Mouse (Mus musculus) testis, postnatal 10 days (tissue): ENCODE measurements around the gene Atg5.
"Not testable (repeated sequence)": the region's sequence is repeated elsewhere in the genome, so short reads cannot be mapped to it uniquely, and the experiment has no call there.

ENCODE experiments used
- DNase-seq: peaks from one replicate; pipeline ENCODE4 v3.0.0; 2021; ENCODE audit warnings: low spot score

The Atg5 gene

DNA sequence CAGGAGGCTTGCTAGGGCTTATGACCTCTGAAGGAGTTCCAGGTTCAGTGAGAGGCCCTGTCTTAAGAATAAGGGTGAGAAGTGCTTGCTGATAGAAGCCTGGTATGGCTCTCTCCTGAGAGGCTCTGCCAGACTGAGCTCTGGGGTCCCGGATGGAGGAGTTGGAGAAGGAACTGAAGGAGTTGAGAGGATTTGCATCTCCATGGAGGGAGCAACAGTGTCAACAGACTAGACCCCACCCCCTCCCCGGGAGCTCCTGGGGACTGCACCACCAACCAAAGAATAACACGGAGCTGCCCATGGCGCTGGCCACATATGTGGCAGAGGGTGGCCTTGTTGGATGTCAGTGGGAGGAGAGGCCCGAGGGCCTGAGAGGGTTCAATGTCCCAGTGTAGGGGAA, 47.1 kb downstream of the Atg5 start:
- DNase-seq = no peak

DNA sequence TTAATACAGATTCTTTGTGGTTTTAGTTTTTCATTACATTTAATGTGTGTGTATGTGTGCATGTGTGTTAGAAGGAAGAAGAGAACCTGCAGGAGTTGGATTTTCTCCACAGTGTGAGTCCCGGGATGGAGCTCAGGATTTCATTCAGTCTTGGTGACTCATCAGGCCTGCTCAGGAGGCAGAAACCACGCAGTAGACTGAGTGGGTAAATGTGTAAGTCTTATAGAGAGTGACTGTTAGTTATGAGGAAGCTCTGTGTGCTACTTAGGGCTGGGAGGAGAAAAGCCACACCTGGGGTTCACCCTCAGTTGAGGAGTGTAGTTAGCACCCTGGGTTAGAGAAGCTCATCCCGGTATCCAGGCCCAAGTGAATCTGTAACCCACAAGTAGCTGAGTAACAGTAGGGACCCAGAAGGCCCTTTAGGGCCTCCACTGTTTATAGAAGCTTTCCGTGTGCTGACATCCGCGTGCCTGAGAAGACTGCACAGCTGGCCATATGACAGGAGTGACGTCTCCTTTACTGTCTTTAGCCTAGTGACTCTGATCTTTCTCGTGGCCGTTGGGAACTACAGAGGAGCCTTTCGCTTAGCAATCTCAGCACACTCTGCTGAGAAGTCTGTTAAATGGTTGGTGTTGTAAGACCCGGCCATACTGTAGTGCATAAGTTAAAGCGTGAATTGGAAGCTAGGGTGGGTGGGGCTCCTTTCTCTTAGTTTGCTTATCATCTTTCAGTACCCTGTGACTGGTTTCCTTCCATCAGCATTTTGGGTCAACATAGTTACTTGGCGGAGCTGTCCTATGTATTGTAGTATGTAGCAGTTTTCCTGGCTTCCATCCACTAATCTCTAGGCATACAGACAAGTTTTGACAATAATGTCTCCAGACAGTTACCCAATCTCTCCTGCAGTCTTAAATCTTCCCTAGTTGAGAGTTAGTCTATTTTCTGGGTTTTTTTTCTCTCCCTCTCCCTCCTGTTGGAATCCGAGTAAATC, 48.4 kb downstream of the Atg5 start:
- no peak for DNase-seq

DNA sequence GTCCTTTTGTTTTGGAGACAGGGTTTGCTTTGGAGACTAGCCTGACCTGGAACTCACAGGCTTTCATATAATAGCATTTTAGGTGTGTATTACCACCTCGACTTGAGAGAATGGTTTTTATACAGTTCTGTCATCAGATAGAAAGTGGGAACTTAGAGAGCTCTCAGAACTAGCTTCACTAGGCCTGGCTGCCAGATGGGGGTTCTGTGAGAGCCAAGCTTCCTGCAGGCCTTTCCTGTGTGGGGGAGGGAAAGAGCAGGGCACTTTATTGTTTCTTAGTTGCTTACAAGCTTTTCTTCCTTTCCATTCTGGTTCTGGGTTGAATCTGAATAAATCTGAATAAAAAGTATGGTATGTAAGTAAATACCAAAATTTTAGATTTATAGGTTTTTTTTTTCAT, 54.0 kb downstream of the Atg5 start:
- DNase-seq = no peak

DNA sequence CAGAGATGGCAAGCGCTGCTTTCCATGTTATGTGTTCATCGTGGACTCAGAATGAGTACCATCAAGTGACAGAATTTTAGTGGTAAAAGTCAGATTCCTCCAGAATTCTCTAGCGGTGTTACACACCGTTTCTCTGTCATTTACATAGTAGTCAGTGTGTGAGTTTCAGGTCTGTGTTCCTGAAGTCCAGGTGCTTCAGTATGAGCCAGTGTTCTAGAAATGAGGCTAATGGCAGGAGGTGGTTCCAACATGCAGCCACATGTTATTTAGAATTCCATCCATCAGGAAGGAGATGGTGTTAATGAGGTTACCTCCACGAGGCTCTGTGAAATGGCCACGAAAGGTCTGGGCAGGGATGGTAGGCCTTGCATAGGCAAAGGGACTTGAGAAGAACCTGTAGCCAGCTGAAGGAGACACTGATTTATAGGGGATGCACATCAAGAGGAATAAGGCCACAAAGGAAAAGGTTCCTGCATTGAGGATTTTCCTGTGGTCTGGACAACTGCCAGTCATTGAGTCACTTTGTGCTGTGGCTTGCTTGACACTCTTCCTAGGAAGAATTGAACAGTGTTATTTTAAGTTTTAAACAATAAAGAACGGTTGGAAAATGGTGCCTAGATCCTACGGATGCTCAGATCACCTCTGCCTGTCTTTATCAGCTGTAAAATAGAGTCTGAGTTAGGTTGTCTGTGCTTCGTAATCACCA, 55.1 kb downstream of the Atg5 start:
- no peak for DNase-seq

DNA sequence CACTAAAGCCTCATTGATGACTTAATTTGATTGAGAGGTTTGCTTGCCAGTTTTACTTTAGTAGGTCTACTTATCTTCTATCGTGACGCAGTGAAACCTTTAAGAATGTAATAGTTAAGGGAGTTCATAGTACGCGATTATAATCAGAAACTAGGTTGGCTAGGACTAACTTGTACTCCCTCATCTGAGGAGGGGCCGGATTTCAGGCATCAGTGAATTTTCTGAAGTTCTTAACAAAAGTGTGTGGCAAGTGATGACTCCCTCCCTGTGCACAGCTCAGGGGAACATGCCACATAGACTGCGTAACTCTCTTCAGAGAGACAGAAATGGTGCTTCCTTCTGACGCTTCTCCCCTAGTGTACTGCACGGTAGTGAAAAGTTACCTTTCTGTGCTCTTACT, 55.7 kb downstream of the Atg5 start:
- DNase-seq = no peak

DNA sequence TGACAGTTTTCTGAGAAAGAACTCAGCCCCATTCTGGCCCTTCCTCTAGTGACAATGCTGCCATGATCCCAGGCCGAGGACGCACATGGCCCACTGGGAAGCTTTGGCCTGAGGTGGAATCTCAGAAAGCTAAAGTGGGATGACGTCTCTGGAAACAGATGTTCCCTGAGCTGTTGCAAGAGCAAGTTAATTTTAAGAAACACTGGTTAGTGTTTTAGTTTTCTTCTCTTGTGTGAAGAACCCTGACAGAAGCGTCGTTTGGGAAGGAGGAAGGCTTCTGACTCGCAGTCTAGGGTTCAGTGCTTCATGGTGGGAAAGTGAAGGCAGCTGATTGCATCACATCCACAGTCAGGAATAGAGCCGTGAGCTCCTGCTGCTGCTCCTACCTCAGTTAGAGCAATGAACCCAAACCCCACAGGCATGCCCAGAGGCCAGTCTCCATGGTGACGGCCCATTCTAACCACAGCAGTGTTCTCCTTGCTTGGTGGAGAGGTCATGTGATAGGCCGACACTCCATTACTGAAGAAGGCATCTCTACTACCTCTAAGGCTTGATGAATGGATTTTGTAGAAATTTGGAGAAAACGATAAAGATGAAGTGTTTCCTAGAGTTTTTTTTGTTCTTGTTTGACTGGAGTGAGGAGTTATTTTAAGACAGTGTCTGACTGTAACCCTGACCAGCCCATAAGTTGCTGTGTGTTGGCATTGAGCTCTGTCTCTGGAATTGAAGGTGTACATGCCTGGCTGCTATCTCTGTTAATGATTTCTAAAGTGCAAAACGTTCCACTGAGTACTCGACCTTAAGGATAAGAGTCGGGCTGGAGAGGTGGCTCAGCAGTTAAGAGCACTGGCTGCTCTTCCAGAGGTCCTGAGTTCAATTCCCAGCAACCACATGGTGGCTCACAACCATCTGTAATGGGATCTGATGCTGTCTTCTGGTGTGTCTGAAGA, 57.7 kb downstream of the Atg5 start:
- no peak for DNase-seq

DNA sequence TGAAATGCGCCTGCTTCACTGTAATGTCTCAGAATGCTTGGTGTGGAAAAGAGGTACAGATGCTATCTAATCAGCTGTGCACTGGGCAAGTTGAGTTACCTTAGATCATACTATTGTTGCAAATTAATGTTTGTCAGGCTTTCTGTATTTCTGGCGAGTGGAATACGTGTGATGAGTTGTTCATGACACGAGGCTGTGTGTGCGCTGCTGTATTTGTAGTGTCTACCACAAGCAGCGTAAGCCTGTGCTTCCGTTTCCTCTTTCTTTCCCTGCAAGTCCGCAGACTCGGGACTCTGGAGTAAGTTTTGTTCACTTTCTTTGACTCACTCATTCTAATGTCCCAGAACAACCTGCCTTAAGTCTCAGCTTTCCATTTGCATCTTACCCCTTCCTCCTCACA, 58.9 kb downstream of the Atg5 start:
- DNase-seq = no peak

DNA sequence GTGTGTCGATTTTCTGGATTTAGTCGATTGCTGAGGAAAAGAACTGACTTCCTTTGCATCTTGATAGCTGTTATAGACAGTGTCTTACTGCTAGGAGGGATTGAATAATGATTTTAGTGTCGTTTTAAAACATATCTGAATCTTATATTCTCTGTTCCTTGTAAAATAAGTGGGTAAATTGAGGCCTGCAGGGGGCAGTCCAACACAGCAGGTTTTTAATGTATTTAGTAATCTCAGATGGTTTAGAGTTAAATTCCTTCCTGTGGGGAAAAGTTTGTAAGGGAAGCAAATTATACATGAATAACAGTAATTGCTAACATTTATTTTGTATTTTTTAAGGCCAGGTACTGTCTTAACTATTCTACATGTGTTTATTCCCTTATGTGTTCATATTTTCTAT, 60.2 kb downstream of the Atg5 start:
- peak; percentile 66 for DNase-seq

DNA sequence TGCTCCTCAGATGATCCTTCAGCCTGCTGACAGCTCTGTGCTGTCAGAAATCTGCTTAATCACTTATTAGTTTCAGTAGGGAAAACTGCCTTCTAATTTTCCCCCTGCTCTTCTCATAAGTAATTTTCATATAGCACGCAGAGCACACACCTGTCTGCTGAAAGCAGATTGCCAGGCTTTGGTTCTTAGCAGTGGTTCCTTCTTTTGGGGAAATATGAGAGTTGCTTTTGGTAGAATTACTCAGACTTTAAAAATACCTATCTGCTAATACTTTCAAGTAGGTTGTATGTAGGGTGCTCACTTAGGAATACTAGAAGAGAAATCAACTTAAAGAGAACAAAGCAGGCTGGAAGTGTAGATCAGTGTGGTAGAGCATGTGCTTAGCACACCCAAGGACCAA, 62.6 kb downstream of the Atg5 start:
- no peak for DNase-seq

DNA sequence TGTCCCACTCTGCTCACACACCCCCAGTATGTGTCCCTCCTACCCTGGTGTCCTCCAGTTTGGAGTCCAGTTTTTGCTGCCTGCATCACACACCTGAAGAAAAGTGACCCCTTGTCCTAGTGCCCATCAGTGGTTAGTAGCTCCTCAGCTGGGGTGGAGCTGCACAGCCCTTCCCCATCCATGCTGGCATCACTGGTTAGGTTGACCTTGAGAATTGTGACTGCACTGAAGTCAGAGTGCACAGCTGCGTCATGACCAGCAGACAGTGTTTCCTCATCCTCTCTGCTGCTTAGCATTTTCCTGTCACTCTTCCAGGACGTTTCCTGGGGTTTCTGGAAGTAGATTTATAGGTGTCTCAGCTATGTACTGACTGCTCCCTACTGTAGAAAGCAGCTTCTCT, 63.3 kb downstream of the Atg5 start:
- no peak for DNase-seq

DNA sequence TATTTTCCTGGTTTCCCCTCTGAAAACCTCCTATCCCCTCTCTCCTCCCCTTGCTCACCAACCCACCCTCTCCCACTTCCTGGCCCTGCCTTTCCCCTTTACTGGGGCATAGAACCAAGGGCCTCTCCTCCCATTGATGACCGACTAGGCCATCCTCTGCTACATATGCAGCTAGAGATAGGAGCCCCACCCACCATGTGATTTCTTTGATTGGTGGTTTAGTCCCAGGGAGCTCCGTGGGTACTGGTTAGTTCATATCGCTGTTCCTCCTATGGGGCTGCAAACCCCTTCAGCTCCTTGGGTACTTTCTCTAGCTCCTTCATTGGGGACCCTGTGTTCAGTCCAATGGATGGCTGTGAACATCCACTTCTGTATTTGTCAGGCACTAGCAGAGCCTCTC, 64.5 kb downstream of the Atg5 start:
- not testable (repeated sequence) for DNase-seq

DNA sequence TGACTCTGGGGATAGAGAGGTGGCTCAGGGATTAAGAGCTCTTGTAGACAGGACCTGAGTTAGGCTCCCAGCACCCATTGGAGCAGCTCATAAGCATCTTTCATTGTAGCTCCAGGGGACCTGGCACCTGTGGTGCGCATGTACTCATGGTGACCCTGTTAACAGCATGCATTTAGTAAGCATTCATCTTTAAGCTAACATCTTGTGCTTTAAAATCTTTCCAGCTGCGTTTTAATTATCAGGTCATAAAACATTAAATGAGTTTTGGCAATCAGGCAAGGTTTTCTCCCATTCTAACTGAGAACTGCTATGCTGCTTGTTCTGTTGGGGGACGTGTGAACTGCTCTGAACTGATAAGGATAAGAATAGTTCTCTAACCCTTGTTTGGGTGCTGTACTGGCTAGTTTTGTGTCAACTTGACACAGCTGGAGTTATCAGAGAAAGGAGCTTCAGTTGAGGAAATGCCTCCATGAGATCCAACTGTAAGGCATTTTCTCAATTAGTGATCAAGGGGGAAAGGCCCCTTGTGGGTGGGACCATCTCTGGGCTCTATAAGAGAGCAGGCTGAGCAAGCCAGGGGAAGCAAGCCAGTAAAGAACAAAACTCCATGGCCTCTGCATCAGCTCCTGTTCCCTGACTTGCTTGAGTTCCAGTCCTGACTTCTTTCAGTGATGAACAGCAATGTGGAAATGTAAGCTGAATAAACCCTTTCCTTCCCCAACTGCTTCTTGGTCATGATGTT, 68.7 kb downstream of the Atg5 start:
- not testable (repeated sequence) for DNase-seq

DNA sequence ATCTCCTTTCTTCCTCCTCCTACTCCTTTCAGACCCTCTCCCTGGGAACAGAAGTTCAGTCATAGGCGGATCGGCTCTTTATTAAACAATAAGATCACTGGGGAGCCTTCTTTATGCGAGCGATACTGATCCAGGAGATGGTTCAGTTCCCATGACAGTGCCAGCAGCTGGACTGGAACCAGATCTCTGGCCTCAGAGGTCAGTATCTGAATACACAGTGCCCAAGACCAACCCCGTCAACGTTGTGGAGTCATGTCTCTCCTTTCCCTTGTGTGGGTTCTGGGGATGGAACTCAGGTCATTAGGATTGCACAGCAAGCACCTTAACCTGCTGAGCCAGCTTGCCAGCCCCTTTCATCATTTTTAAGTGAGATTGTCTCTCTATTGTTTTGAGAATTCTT, 70.4 kb downstream of the Atg5 start:
- no peak for DNase-seq

DNA sequence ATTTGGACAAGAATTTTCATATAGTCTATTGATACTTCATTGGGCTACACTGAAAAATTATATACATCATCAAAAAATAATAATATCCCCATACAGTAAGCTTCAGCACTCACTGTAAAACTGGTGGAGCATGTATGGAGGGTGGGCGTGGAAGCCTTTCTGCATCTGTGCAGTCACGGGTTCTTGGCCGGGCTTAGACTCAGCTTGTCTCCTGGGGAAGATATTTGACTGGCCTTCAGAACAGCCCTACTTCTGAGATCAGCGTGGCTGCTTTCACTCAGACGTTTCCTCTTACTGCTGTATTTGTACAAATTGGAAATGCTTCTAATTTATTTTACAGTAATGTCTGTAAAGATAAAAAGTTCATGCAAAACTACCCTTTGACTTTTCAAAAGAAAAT, 71.2 kb downstream of the Atg5 start:
- no peak for DNase-seq

DNA sequence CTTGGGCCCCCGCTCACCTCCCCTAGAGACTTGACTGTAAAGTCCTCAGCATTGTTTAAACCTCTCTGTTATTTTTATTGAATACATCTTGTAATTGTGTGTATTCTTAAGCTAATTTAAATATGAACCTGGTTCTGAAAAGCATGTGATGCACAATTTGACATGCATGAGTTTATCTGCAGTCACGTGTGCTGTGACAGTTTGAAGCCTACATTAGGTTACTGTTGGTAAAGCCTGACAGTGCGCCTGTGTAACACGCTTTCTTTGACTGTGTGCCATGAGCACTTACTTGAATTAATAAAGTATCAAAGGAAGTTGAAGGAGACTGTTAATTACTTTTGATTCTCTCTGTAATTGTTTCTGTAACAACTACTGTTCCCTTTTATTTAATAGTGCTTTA, 72.8 kb downstream of the Atg5 start:
- no peak for DNase-seq

DNA sequence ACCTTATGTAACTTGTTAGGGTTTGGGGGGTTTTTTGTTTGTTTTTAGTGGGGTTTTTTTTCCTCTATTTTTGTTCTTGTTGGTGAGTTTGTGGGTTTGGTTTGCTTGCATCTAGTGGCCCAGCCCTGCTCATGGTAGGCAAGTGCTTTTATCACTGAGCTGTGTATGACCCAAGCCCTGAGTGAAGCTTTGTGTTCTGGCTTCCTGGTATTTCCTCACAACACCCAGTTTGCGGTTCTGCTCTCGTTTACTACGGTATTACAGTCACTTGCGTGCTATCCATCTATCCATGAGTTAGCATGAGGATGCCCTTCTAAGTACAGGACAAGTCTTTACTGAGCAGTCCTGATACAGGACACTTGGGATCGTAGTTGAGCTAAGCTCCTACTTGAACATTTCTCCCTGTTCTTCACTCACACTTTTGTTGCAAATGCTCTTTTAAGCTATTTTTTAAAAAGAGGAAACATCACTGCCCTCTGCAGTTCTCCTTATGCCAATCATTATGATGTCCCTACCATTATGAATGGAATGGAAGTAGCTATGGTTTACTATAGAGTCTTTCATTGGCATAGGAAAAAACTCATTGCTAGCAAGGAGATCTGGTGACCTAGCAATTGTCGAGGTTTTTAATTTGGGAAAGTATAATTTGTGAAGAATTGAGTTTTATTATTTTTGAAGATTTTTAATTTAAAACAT, 73.8 kb downstream of the Atg5 start:
- DNase-seq = no peak

DNA sequence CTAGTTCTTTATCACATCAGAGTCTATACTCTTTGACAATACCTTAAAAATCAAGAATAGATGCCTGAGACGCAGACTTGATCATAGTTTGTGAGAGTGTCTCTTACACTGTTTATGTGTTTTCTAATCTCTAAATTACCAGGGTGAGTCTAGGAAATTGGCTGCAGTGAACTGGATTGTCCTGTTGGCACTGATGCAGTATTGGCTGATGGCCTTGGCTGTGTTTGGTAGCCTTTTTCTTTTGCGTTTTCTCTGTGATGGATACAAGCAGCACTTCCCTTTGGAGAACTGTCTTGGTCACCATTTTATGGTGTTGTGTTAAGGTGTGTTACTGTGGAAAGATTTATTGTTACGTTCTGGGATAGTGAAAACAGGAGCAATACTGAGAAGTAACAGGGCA, 75.2 kb downstream of the Atg5 start:
- DNase-seq = no peak

DNA sequence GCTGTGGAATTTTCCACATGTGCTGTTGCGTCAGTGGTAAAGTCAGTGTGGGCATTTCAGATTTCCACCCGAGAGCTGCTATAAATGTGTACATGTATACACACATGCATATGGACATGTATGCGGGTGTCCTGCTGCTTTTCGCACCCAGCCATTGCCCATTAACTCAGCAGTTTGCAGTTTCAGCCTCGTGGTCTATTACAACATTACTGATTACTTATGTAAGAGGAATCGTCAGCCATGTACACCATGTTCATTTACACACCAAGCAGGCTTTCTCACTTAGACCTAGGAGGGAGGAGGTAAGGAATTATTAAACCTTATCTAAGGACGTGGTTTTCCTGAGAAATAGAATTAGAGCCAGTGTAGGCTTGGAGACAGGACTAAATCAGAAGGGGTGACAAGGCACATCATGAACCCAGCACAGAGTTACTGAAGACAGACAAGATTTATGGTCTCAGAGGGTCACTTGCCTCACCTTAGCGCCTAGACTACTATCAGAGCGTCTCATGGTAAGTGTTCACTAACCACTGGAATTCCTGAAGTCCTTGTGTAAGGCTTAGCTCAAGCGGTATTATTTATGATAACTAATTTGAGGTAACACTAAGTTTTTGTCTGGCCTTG, 79.5 kb downstream of the Atg5 start:
- no peak for DNase-seq

DNA sequence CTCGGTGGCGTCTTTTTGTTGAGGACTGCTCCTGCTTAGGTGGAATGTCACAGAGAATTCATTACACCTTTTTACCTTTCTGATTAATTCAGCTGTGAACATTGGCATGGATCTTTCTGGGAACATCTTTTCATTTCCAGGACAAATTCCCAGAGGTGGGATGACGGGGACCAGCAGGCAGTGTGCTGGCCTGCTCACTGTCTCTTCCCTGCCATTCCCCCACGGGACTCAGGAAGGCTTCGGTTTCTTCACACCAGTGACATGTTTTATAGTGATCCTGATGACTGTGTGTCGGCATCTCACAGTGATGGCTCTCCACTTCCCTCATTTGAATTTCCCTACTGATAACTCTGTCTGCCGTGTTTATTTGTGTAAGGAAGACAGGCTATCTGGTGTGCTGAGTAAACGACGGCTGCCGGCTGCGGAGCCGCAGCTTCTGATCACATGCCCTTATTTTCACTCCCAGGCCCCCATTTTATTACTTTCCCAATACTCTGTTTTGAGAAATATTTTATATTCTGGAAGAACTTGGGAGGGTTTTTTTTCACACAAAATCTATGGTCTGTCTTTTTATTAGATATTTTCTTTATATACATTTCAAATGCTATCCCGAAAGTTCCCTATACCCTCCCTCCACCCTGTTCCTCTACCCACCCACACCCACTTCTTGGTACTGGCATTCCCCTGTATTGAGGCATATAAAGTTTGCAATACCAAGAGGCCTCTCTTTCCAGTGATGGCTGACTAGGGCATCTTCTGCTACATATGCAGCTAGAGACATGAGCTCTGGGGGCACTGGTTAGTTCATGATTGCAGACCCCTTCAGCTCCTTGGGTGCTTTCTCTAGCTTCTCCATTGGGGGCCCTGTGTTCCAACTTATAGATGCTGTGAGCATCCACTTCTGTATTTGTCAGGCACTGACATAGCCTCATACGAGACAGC, 80.6 kb downstream of the Atg5 start:
- DNase-seq = no peak
